Mouse (Mus musculus) stomach, embryonic 16.5 days (tissue): ENCODE measurements around the gene 6030445D17Rik. TPM values are rescaled to one million over a fixed set of nuclear protein-coding genes. Genes with fewer than 3 reads are reported as not detected.

Source experiments
- ATAC-seq: fragments of 200-750 bp; cut with Nextera tagmentation; 2 replicates; pipeline ENCODE4 v1.8.0; 2017; ENCODE audit warnings: moderate number of reproducible peaks, moderate TSS enrichment; ENCODE audit not compliant: insufficient read depth, low FRiP score
- H3K27ac ChIP-seq: fragments of 300-500 bp; sonication (generic); 2 replicates; pipeline ENCODE4 v1.5.1; 2014; ENCODE audit warnings: low read length
- H3K27me3 ChIP-seq: fragments of 300-500 bp; sonication (generic); 2 replicates; pipeline ENCODE4 v1.6.1; 2014; ENCODE audit warnings: low read length, control low read depth, mixed read lengths; ENCODE audit not compliant: control insufficient read depth, insufficient read depth
- H3K36me3 ChIP-seq: fragments of 300-500 bp; sonication (generic); 2 replicates; pipeline ENCODE4 v1.6.1; 2014; ENCODE audit warnings: low read length; ENCODE audit not compliant: control insufficient read depth, insufficient read depth
- H3K4me1 ChIP-seq: fragments of 300-500 bp; sonication (generic); 2 replicates; pipeline ENCODE4 v1.6.1; 2014; ENCODE audit warnings: low read length, control low read depth, mixed read lengths; ENCODE audit not compliant: control insufficient read depth, insufficient read depth
- H3K4me2 ChIP-seq: fragments of 300-500 bp; sonication (generic); 2 replicates; pipeline ENCODE4 v1.6.1; 2014; ENCODE audit warnings: low read depth, low read length, mixed read lengths
- H3K4me3 ChIP-seq: fragments of 300-500 bp; sonication (generic); replicated peaks from 2 replicates; pipeline ENCODE4 v1.5.1; 2014; ENCODE audit warnings: mild to moderate bottlenecking, low read length
- H3K9ac ChIP-seq: fragments of 300-500 bp; sonication (generic); 2 replicates; pipeline ENCODE4 v1.6.1; 2014; ENCODE audit warnings: low read length
- H3K9me3 ChIP-seq: fragments of 300-500 bp; sonication (generic); replicated peaks from 2 replicates; pipeline ENCODE4 v1.6.1; 2016; ENCODE audit warnings: low read length, control low read depth; ENCODE audit not compliant: control insufficient read depth
- WGBS: fragments of 180-500 bp; shearing (Covaris S2); extraction: QIAGEN DNeasy Blood & Tissue Kit; methylation state at CpG from one replicate; pipeline ENCODE4 v1.1.7; 2014; 5-methylcytosine and 5-hydroxymethylcytosine counted together
- polyA plus RNA-seq: library from polyadenylated mRNA; unstranded; fragments of >200 nt; fragmentation: Nextera tagmentation; extraction: Ambion mirVana; gene quantifications from 2 replicates; pipeline ENCODE4 v1.2.1, GENCODE M21; 2015

The 6030445D17Rik gene
- polyA plus RNA-seq, 1 experiment from 2014 or later = 0.19 TPM

DNA sequence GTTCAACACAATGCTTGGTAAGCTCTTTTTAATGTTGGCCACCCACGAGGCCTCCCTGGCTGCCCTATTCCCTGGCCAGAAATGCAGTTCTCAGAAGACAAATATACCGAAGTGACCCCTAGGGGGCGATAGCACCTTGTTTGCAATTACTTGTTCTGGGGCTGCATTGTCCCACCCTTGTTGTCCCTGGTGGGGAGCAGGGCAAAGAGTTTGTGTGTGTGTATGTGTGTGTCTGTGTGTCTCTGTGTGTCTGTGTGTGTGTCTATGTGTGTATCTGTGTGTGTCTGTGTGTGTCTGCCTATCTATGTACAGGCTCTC lies 30.7 kb upstream of the 6030445D17Rik start:
- H3K4me2 ChIP-seq = no peak overlapping the region
- H3K4me1 ChIP-seq = peaks cover 6% of the 10 kb centered on the region; the same call in 1 of the 2 replicates
- no peaks in the 10 kb centered on the region for H3K27me3 ChIP-seq
- H3K27ac ChIP-seq = no peak overlapping the region
- no peaks in the 10 kb centered on the region for H3K36me3 ChIP-seq
- no peaks in the 10 kb centered on the region for H3K9me3 ChIP-seq
- no peak overlapping the region for H3K4me3 ChIP-seq
- no peak for ATAC-seq
- H3K9ac ChIP-seq = no peak overlapping the region
- 3% methylated on average over 3 of the region's 3 CpGs for WGBS

DNA sequence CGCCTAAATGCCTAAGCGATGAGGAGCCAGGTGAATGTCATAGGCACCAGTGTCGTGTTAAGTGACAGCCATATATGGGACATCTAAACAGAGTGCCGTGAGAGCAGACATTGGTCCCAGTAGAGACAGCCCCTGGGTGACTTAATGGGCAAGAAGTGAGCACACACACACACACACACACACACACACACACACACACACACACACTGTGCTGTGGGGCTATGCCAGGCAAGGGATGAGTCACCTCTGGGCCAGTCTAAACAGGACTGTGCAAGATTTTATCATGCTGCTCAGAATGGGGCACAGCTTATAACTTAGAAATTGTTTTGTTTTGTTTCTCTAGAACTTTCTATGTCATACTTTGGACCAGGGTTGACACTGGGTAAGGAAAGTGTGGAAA lies 28.0 kb upstream of the 6030445D17Rik start:
- peaks cover 9% of the 10 kb centered on the region for H3K4me1 ChIP-seq
- H3K4me3 ChIP-seq = no peak overlapping the region
- H3K36me3 ChIP-seq = no peaks in the 10 kb centered on the region
- H3K9ac ChIP-seq = no peak overlapping the region
- H3K9me3 ChIP-seq = no peaks in the 10 kb centered on the region
- H3K4me2 ChIP-seq = no peak overlapping the region
- no peaks in the 10 kb centered on the region for H3K27me3 ChIP-seq
- WGBS = 80% methylated on average over 4 of the region's 4 CpGs
- H3K27ac ChIP-seq = no peak overlapping the region
- ATAC-seq = peak; percentile 59

- Histone ChIP-seq H3K36me3 (no peaks in the 10 kb centered on the region), H3K4me1 (peaks cover 3% of the 10 kb centered on the region), H3K9ac (no peak overlapping the region), H3K27me3 (no peaks in the 10 kb centered on the region), H3K9me3 (no peaks in the 10 kb centered on the region), H3K4me2 (no peak overlapping the region), H3K27ac (no peak overlapping the region; the same call in 1 of the 2 replicates), H3K4me3 (no peak overlapping the region)
- WGBS = 55% methylated on average over 4 of the region's 4 CpGs
- no peak for ATAC-seq
Observed at GRCm38 (mm10) chr4:136439106-136439505, 22.9 kb upstream of the 6030445D17Rik start.

- Histone ChIP-seq H3K4me1 (peaks cover 3% of the 10 kb centered on the region), H3K27ac (no peak overlapping the region), H3K27me3 (no peaks in the 10 kb centered on the region), H3K4me3 (no peak overlapping the region), H3K9me3 (no peaks in the 10 kb centered on the region), H3K36me3 (no peaks in the 10 kb centered on the region), H3K4me2 (no peak overlapping the region), H3K9ac (no peak overlapping the region)
- 59% methylated on average over 15 of the region's 15 CpGs for WGBS
- no peak for ATAC-seq
Observed at GRCm38 (mm10) chr4:136441354-136442043, 20.6 kb upstream of the 6030445D17Rik start.

- H3K4me1 ChIP-seq = no peaks in the 10 kb centered on the region
- no peak overlapping the region for H3K4me2 ChIP-seq
- WGBS = 74% methylated on average over 4 of the region's 4 CpGs
- no peak for ATAC-seq
- H3K9ac ChIP-seq = no peak overlapping the region
- H3K36me3 ChIP-seq = no peaks in the 10 kb centered on the region
- no peaks in the 10 kb centered on the region for H3K27me3 ChIP-seq
- H3K4me3 ChIP-seq = no peak overlapping the region
- H3K9me3 ChIP-seq = no peaks in the 10 kb centered on the region
- H3K27ac ChIP-seq = no peak overlapping the region
Observed at GRCm38 (mm10) chr4:136444561-136444960, 17.5 kb upstream of the 6030445D17Rik start.

DNA sequence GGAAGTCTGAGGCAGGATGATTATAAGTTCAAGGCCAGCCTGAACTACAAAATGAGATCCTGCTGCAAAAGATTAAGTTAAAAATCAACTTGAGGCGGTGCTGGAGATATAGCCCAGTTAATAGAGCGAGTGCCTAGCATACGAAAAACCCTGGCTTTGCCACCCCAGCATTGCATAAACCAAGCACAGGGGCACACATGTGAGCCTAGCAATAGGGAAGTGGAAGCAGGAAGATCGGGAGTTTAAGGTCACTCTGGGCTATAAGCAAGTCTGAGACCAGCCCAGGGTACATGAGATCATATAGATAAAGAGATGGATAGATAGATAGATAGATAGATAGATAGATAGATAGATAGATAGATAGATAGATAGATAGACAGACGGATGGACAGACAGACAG lies 12.3 kb upstream of the 6030445D17Rik start:
- no peak overlapping the region for H3K4me3 ChIP-seq
- no peak overlapping the region for H3K9ac ChIP-seq
- no peak for ATAC-seq
- no peaks in the 10 kb centered on the region for H3K4me1 ChIP-seq
- H3K9me3 ChIP-seq = no peaks in the 10 kb centered on the region
- H3K27me3 ChIP-seq = no peaks in the 10 kb centered on the region
- H3K27ac ChIP-seq = no peak overlapping the region
- 85% methylated on average over 5 of the region's 5 CpGs for WGBS
- H3K36me3 ChIP-seq = no peaks in the 10 kb centered on the region
- H3K4me2 ChIP-seq = no peak overlapping the region

DNA sequence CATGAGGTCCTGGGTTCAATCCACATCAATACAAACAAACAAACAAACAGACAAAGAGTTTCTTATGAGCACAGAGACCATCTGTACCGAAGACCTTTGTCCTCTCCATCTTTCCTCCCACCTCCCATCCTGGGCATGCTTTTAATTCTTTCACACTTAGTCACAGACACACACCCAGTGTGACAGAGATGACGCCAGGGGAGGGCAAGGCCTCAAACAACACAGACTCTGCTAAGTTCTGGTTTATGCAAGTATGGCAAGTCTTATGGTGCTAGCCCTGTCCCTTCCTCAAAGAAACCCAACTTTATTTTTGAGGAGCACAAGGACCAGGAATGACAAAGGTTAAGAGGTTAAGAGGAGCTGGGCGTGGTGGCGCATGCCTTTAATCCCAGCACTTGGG lies 11.8 kb upstream of the 6030445D17Rik start:
- Histone ChIP-seq H3K4me1 (no peaks in the 10 kb centered on the region), H3K4me2 (no peak overlapping the region), H3K9me3 (no peaks in the 10 kb centered on the region), H3K36me3 (no peaks in the 10 kb centered on the region), H3K27me3 (no peaks in the 10 kb centered on the region), H3K27ac (no peak overlapping the region), H3K4me3 (no peak overlapping the region), H3K9ac (no peak overlapping the region)
- 62% methylated on average over 4 of the region's 4 CpGs for WGBS
- ATAC-seq = no peak

GRCm38 (mm10) chr4:136451564-136451963 lies 10.5 kb upstream of the 6030445D17Rik start:
- Histone ChIP-seq H3K36me3 (no peaks in the 10 kb centered on the region), H3K4me3 (no peak overlapping the region), H3K9ac (no peak overlapping the region), H3K4me2 (no peak overlapping the region), H3K27ac (0 out of 2 replicates have a peak overlapping the region, but pooled peaks have one; percentile 51), H3K9me3 (no peaks in the 10 kb centered on the region), H3K4me1 (no peaks in the 10 kb centered on the region), H3K27me3 (no peaks in the 10 kb centered on the region)
- peak; percentile 80; the same call in 1 of the 2 replicates for ATAC-seq
- 8% methylated on average over 6 of the region's 6 CpGs for WGBS

DNA sequence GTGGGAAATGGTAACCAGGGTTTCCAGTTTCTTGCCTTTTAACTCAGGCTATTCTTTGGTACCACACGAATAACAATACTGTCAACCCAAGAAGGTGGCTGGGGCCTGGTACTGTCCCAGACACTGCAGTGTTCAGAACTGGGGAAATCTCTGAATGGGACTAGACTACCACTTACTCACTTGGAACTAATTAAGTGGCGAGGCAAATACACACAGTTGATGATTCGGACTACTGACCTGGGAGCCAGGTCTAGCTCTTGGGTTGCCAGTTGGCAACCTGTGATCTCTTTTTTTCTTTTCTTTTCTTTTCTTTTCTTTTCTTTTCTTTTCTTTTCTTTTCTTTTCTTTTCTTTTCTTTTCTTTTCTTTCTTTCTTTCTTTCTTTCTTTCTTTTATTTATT lies 9.8 kb upstream of the 6030445D17Rik start:
- H3K9ac ChIP-seq = no peak overlapping the region
- no peaks in the 10 kb centered on the region for H3K36me3 ChIP-seq
- H3K4me1 ChIP-seq = no peaks in the 10 kb centered on the region
- no peak overlapping the region for H3K4me2 ChIP-seq
- ATAC-seq = no peak
- 85% methylated on average over 3 of the region's 3 CpGs for WGBS
- H3K27ac ChIP-seq = no peak overlapping the region
- H3K9me3 ChIP-seq = no peaks in the 10 kb centered on the region
- H3K4me3 ChIP-seq = no peak overlapping the region
- H3K27me3 ChIP-seq = no peaks in the 10 kb centered on the region
